12 mouse cellular contexts compared by ENCODE assay signal in the genomic region with DNA sequence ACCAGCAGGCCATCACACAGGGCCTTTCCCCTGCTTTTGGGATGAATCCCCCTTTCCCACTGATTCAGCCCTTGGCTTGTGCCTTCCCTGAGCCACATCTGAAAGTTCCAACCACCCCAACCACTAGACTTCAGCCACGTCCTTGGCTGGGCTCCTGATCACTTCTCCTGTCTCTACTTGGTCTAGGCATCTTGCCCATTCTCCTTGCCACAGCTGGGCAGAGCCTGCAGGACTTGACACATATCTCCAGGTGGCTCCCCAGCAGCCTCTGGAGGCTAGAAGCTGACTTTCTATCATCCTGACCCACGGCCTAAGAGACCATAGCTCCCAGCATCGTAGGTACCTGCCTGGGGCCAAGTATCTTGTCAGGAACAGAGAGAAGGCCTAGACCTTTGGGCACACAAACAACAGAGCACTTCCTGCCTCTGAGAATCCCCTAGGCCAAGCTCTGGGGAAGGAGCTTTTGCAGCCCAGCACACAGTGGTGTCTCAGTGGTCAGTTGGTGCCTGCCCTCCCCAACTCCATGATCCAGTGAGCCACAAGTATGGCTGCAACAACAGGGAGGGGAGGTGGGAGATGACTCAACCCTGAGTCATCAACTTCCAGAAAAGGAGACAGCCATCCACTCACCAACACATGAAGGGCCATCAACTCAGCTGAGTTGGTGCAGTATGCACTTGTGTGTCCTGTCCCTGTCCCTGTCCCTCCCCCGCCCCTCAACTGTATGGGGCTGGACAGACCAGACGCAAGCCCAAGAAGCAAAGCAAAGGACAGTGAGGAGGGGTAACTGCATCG. TPM values are rescaled to one million over a fixed set of nuclear protein-coding genes. Genes with fewer than 3 reads are reported as not detected.
A peak's percentile ranks its signal among the peaks of the same experiment; 100 is the strongest.
DNase-seq lines count a peak whose midpoint lies in the region; ATAC-seq and TF ChIP-seq lines count a peak whose summit lies in the region.
"Had no signal": no experiment of that assay in that cellular context is flagged by ENCODE, and none has a peak within 500 bp of the region (broad histone marks: within the 10 kb centered on the region; RNA-seq: fewer than 3 reads in every experiment).

No protein-coding gene starts in this region.

- peaks cover 41% of the 10 kb centered on the region for H3K4me1 ChIP-seq in heart, embryonic 12.5 days (replicated peaks)
- peaks cover 40% of the 10 kb centered on the region for H3K4me1 ChIP-seq in embryonic fibroblast, embryonic 13.5 days (ENCODE audit: control insufficient read depth, insufficient read depth, low read length)

- DNase-seq in heart, postnatal 25 days (ENCODE audit: low spot score), result no peak
- peak; percentile 49 for DNase-seq in right cerebral cortex, adult 18-20 months
- no peak for DNase-seq in right cerebral cortex, postnatal 25 days
- DNase-seq in spleen, postnatal 10 days (ENCODE audit: low spot score in 2 of 2), result no peak
- no peak for DNase-seq in neural tube, embryonic 10.5 days (ENCODE audit: extremely low spot score, low spot score)
- no peak for DNase-seq in layer of hippocampus, postnatal 25 days (ENCODE audit: extremely low spot score in 1 of 2, low spot score in 1 of 2)
- DNase-seq: cerebellum, postnatal 10 days; lung, embryonic 14.5 days had no signal

- no peak; the same call in 1 of the 2 replicates for TF ChIP-seq POLR2A in embryonic fibroblast, embryonic 13.5 days (IDR thresholded peaks at IDR 0.05; ENCODE audit: low read depth, low read length)

- no peak overlapping the region for H3K4me3 ChIP-seq in heart, embryonic 12.5 days
- no peak overlapping the region for H3K4me3 ChIP-seq in embryonic fibroblast, embryonic 13.5 days (ENCODE audit: insufficient read depth, low read length)
- H3K4me3 ChIP-seq: embryonic facial prominence, embryonic 12.5 days; heart, embryonic 13.5 days had no signal

- 0 out of 2 replicates have a peak, but pooled peaks have one; percentile 33 for ATAC-seq in heart, embryonic 12.5 days (ENCODE audit: insufficient number of reproducible peaks, low FRiP score)

- H3K36me3 ChIP-seq in heart, embryonic 12.5 days, result no peaks in the 10 kb centered on the region
- H3K36me3 ChIP-seq: embryonic facial prominence, embryonic 12.5 days; heart, embryonic 13.5 days had no signal

- intact Hi-C loops in heart, postnatal 25 days (cut with DNase I), result no loop called here

- no peak overlapping the region for H3K4me2 ChIP-seq in heart, embryonic 12.5 days
- H3K4me2 ChIP-seq: embryonic facial prominence, embryonic 12.5 days; heart, embryonic 13.5 days; lung, embryonic 14.5 days had no signal

- no peak for TF ChIP-seq CTCF in embryonic fibroblast, embryonic 13.5 days (IDR thresholded peaks at IDR 0.05; ENCODE audit: borderline replicate concordance, insufficient read depth, low read length)

- no peaks in the 10 kb centered on the region for H3K27me3 ChIP-seq in heart, embryonic 12.5 days (replicated peaks)
- H3K27me3 ChIP-seq: embryonic facial prominence, embryonic 12.5 days had no signal

- WGBS in heart, embryonic 12.5 days, result 70% methylated on average over 6 of the region's 6 CpGs

- H3K27ac ChIP-seq in heart, embryonic 12.5 days (ENCODE audit: poor library complexity, severe bottlenecking), result no peak overlapping the region
- H3K27ac ChIP-seq in embryonic fibroblast, embryonic 13.5 days (ENCODE audit: insufficient read depth, low read length), result peak overlapping the region; percentile 99
- H3K27ac ChIP-seq: embryonic facial prominence, embryonic 12.5 days; heart, embryonic 13.5 days had no signal

- no peak overlapping the region for H3K9ac ChIP-seq in heart, embryonic 12.5 days
- H3K9ac ChIP-seq: embryonic facial prominence, embryonic 12.5 days; heart, embryonic 13.5 days; lung, embryonic 14.5 days had no signal

- H3K9me3 ChIP-seq in heart, embryonic 12.5 days (replicated peaks), result no peaks in the 10 kb centered on the region
- H3K9me3 ChIP-seq: embryonic facial prominence, embryonic 12.5 days; heart, embryonic 13.5 days had no signal

RNA-seq across cellular contexts. Expression of a gene that starts 10.1 kb away (rescaled TPM):
- 2.2 and 3.5 TPM in 2 replicates for polyA plus RNA-seq in heart, embryonic 12.5 days (2016; fragmentation: Nextera tagmentation; extraction: Ambion mirVana)
- 10 to 100 TPM; 15.8 to 20.0 TPM for total RNA-seq in heart, postnatal 25 days (2021)
- polyA plus RNA-seq in embryonic fibroblast, embryonic 13.5 days (2011; ENCODE audit: insufficient read length, low read depth, missing spikeins), result 67.6 and 103 TPM in 2 replicates
- total RNA-seq in layer of hippocampus, postnatal 25 days (2021), result 100 to 1,000 TPM; 116 to 146 TPM

RNA-seq across cellular contexts. Expression of a gene that starts 41.4 kb away (rescaled TPM):
- polyA plus RNA-seq in heart, embryonic 12.5 days (2016; fragmentation: Nextera tagmentation; extraction: Ambion mirVana), result 81.7 and 86.4 TPM in 2 replicates
- 100 to 1,000 TPM; 147 TPM for total RNA-seq in heart, postnatal 25 days (2021)
- polyA plus RNA-seq in embryonic fibroblast, embryonic 13.5 days (2011; ENCODE audit: insufficient read length, low read depth, missing spikeins), result 2.2 and 4.8 TPM in 2 replicates
- 10 to 100 TPM; 11.4 to 12.9 TPM for total RNA-seq in layer of hippocampus, postnatal 25 days (2021)

Comparison
In these comparisons a context has a peak if more than half of its experiments do, and no peak if none do; other contexts are left out.
1. RNA of a gene that starts 10.1 kb away (total RNA-seq): 116 to 146 TPM in layer of hippocampus, postnatal 25 days; 15.8 to 20.0 TPM in heart, postnatal 25 days; every median in the first group is over 4 times any median in the second.
2. RNA of a gene that starts 41.4 kb away (total RNA-seq): 147 TPM in heart, postnatal 25 days; 11.4 to 12.9 TPM in layer of hippocampus, postnatal 25 days; every median in the first group is over 10 times any median in the second.